Mouse (Mus musculus) gastrocnemius, postnatal 14 days (tissue): Measurements from ENCODE around the gene Cryl1. TPM values are rescaled to one million over a fixed set of nuclear protein-coding genes. Genes with fewer than 3 reads are reported as not detected.

ENCODE experiments used
- DNase-seq: peaks from one replicate; pipeline ENCODE4 v3.0.0; 2021; ENCODE audit warnings: mixed read lengths
- intact Hi-C: fragments of 180-260 bp; cut with DNase I; formaldehyde crosslinking; loops from one replicate; pipeline ENCODE4 v1.15.1; 2025; ENCODE audit warnings: low total_unique reads
- total RNA-seq, 2 experiments: library from RNA; stranded (reverse); gene quantifications; 2 replicates each; pipeline ENCODE4 v1.2.3; 2021

The Cryl1 gene
- total RNA-seq, 2 experiments from 2014 or later: 3.8 to 4.7 TPM

DNA sequence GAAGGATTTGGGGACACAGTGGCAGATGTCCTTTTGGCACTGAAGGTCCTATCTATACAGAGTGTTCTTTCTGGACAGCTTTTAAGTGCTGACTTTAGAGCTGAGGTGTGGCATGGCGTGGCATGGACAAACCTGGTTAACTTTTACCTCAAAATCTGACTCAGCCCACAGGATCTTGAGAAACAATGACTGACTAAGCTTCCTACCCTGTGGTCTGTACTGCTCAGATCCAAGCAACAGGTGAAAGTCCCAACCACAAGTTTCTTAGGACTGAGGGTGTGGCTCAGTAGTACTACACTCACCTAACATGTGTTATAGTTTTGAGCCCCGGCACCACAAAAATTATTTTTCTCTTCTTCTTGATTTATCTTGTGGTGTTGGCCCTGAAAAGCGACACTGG lies 130.0 kb downstream of the Cryl1 start:
- intact Hi-C loops: no loop called here

GRCm38 (mm10) chr14:57263943-57264342 lies 134.4 kb downstream of the Cryl1 start:
- no peak for DNase-seq

More for the DNA sequence above, 130.0 kb downstream of the Cryl1 start:
- no peak for DNase-seq

GRCm38 (mm10) chr14:57259341-57259740 lies 139.0 kb downstream of the Cryl1 start:
- intact Hi-C loops: no loop called here
- DNase-seq: no peak

More at GRCm38 (mm10) chr14:57263943-57264342, 134.4 kb downstream of the Cryl1 start:
- intact Hi-C loops: no loop called here

- intact Hi-C loops: no loop called here
Measured at GRCm38 (mm10) chr14:57248661-57249060, 149.7 kb downstream of the Cryl1 start.

GRCm38 (mm10) chr14:57246575-57246974 lies 151.8 kb downstream of the Cryl1 start:
- intact Hi-C loops: no loop called here
- no peak for DNase-seq

More at GRCm38 (mm10) chr14:57248661-57249060, 149.7 kb downstream of the Cryl1 start:
- DNase-seq: no peak

DNA sequence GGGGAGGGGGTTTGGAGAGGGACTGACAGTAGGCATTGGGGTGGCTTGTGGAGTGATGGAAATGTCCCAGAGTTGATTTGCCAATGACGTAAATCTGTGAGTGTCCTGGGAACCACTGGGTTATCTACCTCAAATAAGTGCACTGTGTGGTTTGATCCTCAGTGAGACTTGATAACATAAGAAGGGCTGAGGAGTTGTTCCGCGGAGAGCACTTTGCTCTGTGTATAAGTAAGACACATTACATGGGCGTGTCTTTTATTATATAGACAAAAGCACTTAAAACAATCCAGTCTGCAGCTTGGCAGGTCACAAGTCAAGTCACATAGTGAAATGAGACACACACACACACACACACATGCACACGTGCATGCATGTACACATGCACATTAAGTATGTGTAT lies 155.4 kb downstream of the Cryl1 start:
- DNase-seq: no peak
- intact Hi-C loops: no loop called here

GRCm38 (mm10) chr14:57235276-57235675 lies 163.1 kb downstream of the Cryl1 start:
- intact Hi-C loops: no loop called here
- no peak for DNase-seq

DNA sequence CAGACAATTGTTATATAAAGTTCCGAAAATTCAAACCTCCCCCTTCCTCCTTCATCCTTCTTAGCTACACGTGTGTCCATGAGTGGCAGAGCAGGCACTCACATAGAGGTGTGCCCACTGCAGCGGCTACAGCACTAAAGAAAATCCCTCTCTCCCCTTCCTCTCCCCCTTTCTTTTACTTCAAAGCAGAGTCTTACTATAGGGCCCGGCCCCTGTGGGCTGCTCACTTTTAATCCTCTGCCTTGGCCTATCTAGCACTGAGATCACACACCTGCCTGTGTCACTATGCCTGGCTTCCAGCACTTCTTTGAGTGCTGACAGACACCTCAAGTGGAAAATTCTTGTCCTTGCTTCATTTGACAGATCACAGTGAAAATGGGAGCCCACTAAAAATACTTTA lies 163.6 kb downstream of the Cryl1 start:
- intact Hi-C loops: no loop called here
- DNase-seq: no peak

GRCm38 (mm10) chr14:57230264-57231015 lies 167.9 kb downstream of the Cryl1 start:
- intact Hi-C loops: no loop called here
- DNase-seq: no peak

Other genes starting within 250 kb of the Cryl1 start
- gene Ift88, start 25.5 kb upstream of the Cryl1 start, total RNA-seq: 1 to 10 TPM; 3.3 to 4.6 TPM
- 1 to 10 TPM; 4.8 to 6.4 TPM for gene Il17d, start 126.2 kb upstream of the Cryl1 start, total RNA-seq
- gene Eef1akmt1, start 173.1 kb upstream of the Cryl1 start, total RNA-seq: 10 to 100 TPM; 21.9 to 31.0 TPM